Mouse (Mus musculus) kidney, adult 2 months (tissue): Measurements from ENCODE around the gene Cers1.

ENCODE experiments used
- CTCF ChIP-seq: fragments of 200-500 bp; conservative IDR thresholded peaks from 2 replicates; pipeline ENCODE4 v1.5.1; 2011; ENCODE audit warnings: low read depth, mild to moderate bottlenecking, control low read depth, low read length, moderate library complexity, mixed read lengths; ENCODE audit not compliant: insufficient read depth, insufficient read length
- POLR2A ChIP-seq: fragments of 200-500 bp; IDR thresholded peaks from one replicate; pipeline ENCODE4 v1.6.1; 2011; ENCODE audit warnings: low read depth, low read length, control low read depth

- TF ChIP-seq CTCF: no peak
- TF ChIP-seq POLR2A: no peak
Measured at GRCm38 (mm10) chr8:70338931-70339330, 23.4 kb downstream of the Cers1 start.
